Mouse (Mus musculus) cortical plate, adult 2 months (tissue): ENCODE measurements around the gene Bola2.

Source experiments
- CTCF ChIP-seq: fragments of 200-500 bp; IDR thresholded peaks from 2 replicates; pipeline ENCODE4 v1.5.1; 2011; ENCODE audit warnings: mild to moderate bottlenecking, control low read depth, low read length; ENCODE audit not compliant: insufficient read depth; ENCODE audit errors: extremely low read depth
- POLR2A ChIP-seq: fragments of 200-500 bp; IDR thresholded peaks from 2 replicates; pipeline ENCODE4 v1.6.1; 2011; ENCODE audit warnings: mild to moderate bottlenecking, low read length, control low read depth; ENCODE audit not compliant: insufficient read depth; ENCODE audit errors: extremely low read depth

GRCm38 (mm10) chr7:126702861-126703756, 7.9 kb downstream of the Bola2 start:
- TF ChIP-seq CTCF (no peak), POLR2A (no peak; the same call in 1 of the 2 replicates)
